Mouse (Mus musculus) E14TG2a.4 (cell line): ENCODE results near the gene Ints11.

Experiments
- CTCF ChIP-seq: conservative IDR thresholded peaks from 2 replicates; pipeline ENCODE4 v1.5.1; 2014; ENCODE audit warnings: low read length
- NANOG ChIP-seq: IDR thresholded peaks from 2 replicates; pipeline ENCODE4 v1.6.1; 2014; ENCODE audit warnings: borderline replicate concordance, low read length, mixed read lengths
- POU5F1 ChIP-seq: IDR thresholded peaks from 2 replicates; pipeline ENCODE4 v1.6.1; 2014; ENCODE audit warnings: low read length, borderline replicate concordance

DNA sequence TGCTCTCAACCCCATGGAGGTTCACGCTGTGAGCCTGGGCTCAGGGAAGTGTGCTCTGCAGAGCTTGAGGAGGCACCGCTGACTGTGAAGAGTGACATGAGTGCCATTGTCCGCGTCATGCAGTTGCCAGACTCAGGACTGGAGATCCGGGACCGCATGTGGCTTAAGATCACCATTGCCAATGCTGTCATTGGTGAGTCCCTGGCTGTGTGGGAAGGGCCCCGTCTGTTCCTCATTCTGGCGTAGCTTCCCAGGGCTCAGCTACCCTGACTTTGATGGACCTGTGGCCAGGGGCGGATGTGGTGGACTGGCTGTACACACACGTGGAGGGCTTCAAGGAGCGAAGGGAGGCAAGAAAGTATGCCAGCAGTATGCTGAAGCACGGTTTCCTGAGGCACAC lies 13.3 kb upstream of the Ints11 start:
- TF ChIP-seq CTCF (no peak), NANOG (no peak), POU5F1 (no peak)
